Mouse (Mus musculus) mouse embryonic stem cell (cell line): ENCODE data around the gene Hydin.

Experiments used
- in situ Hi-C, 2 experiments: fragments of 300-500 bp; cut with MboI; formaldehyde crosslinking; loops; 1 replicate in 1 of 2; 3 replicates in 1 of 2; pipeline ENCODE4 v1.14.3; 2019 to 2020; ENCODE audit warnings: low sequenced_read_pairs in 2 of 2, low pct_unique_long_range_greater_than_20kb in 1 of 2, mixed read lengths in 1 of 2; ENCODE audit not compliant: unreplicated experiment in 1 of 2

The Hydin gene

GRCm38 (mm10) chr8:110266741-110267140 is at the start of gene Hydin:
Hydin (plus strand) TSS chr8:110266977.
- in situ Hi-C loops, result no loop called here

- in situ Hi-C loops, result no loop called here
These were observed 49.6 kb upstream of the Hydin start for GRCm38 (mm10) chr8:110217198-110217597.

- in situ Hi-C loops, result no loop called here
These were observed 49.1 kb upstream of the Hydin start for GRCm38 (mm10) chr8:110217681-110218131.

- in situ Hi-C loops, result no loop called here
These were observed 48.3 kb upstream of the Hydin start for GRCm38 (mm10) chr8:110218511-110218910.

- in situ Hi-C loops, result no loop called here
These were observed 45.8 kb upstream of the Hydin start for GRCm38 (mm10) chr8:110220936-110221335.

GRCm38 (mm10) chr8:110230803-110231202 is 36.0 kb upstream of the Hydin start:
- in situ Hi-C loops, result no loop called here

GRCm38 (mm10) chr8:110242278-110243177 is 24.2 kb upstream of the Hydin start:
- in situ Hi-C loops, result no loop called here

GRCm38 (mm10) chr8:110244566-110244965 is 22.2 kb upstream of the Hydin start:
- in situ Hi-C loops, result no loop called here

GRCm38 (mm10) chr8:110247238-110247637 is 19.5 kb upstream of the Hydin start:
- in situ Hi-C loops, result no loop called here

- in situ Hi-C loops, result no loop called here
These were observed 12.8 kb upstream of the Hydin start for GRCm38 (mm10) chr8:110253986-110254385.

GRCm38 (mm10) chr8:110265796-110266305 is 926 bp upstream of the Hydin start:
- in situ Hi-C loops, result no loop called here

GRCm38 (mm10) chr8:110267268-110267667 is 491 bp downstream of the Hydin start:
- in situ Hi-C loops, result no loop called here

- in situ Hi-C loops, result no loop called here
These were observed 3.9 kb downstream of the Hydin start for GRCm38 (mm10) chr8:110270659-110271058.

- in situ Hi-C loops, result no loop called here
These were observed 6.6 kb downstream of the Hydin start for GRCm38 (mm10) chr8:110273394-110273793.

GRCm38 (mm10) chr8:110275465-110276258 is 8.9 kb downstream of the Hydin start:
- in situ Hi-C loops, result no loop called here

GRCm38 (mm10) chr8:110276259-110276560 is 9.4 kb downstream of the Hydin start:
- in situ Hi-C loops, result no loop called here

GRCm38 (mm10) chr8:110312715-110313114 is 45.9 kb downstream of the Hydin start:
- in situ Hi-C loops, result no loop called here

- in situ Hi-C loops, result no loop called here
These were observed 49.0 kb downstream of the Hydin start for GRCm38 (mm10) chr8:110315826-110316225.

GRCm38 (mm10) chr8:110319586-110319985 is 52.8 kb downstream of the Hydin start:
- in situ Hi-C loops, result no loop called here
